Mouse (Mus musculus): ENCODE measurements around the gene Iqca.

Iqca gene

GRCm38 (mm10) chr1:90153099-90153744 is at the start of gene Iqca:
Gene Iqca, minus strand, starts transcription at chr1:90153401.
- DNase-seq (ENCODE audit: low spot score in 2 of 2), result peak; percentile 57 to 61

GRCm38 (mm10) chr1:90202207-90202978 is 49.2 kb upstream of the Iqca start:
- DNase-seq (ENCODE audit: low spot score in 2 of 2), result peak; percentile 35 to 37

GRCm38 (mm10) chr1:90201655-90202054 is 48.5 kb upstream of the Iqca start:
- no peak for DNase-seq (ENCODE audit: low spot score in 2 of 2)

- DNase-seq (ENCODE audit: low spot score in 2 of 2), result no peak
Measured at GRCm38 (mm10) chr1:90201246-90201645, 48.0 kb upstream of the Iqca start.

- no peak for DNase-seq (ENCODE audit: low spot score in 2 of 2)
Measured at GRCm38 (mm10) chr1:90189046-90189445, 35.8 kb upstream of the Iqca start.

GRCm38 (mm10) chr1:90186874-90187273 is 33.7 kb upstream of the Iqca start:
- DNase-seq (ENCODE audit: low spot score in 2 of 2), result no peak

- no peak for DNase-seq (ENCODE audit: low spot score in 2 of 2)
Measured at GRCm38 (mm10) chr1:90186173-90186572, 33.0 kb upstream of the Iqca start.

- DNase-seq (ENCODE audit: low spot score in 2 of 2), result no peak
Measured at GRCm38 (mm10) chr1:90183602-90184001, 30.4 kb upstream of the Iqca start.

- no peak for DNase-seq (ENCODE audit: low spot score in 2 of 2)
Measured at GRCm38 (mm10) chr1:90182521-90182920, 29.3 kb upstream of the Iqca start.

- no peak for DNase-seq (ENCODE audit: low spot score in 2 of 2)
Measured at GRCm38 (mm10) chr1:90180966-90181699, 27.9 kb upstream of the Iqca start.

GRCm38 (mm10) chr1:90180479-90180878 is 27.3 kb upstream of the Iqca start:
- no peak for DNase-seq (ENCODE audit: low spot score in 2 of 2)

GRCm38 (mm10) chr1:90177978-90178377 is 24.8 kb upstream of the Iqca start:
- no peak for DNase-seq (ENCODE audit: low spot score in 2 of 2)

GRCm38 (mm10) chr1:90177565-90177964 is 24.4 kb upstream of the Iqca start:
- no peak for DNase-seq (ENCODE audit: low spot score in 2 of 2)

GRCm38 (mm10) chr1:90176223-90176622 is 23.0 kb upstream of the Iqca start:
- DNase-seq (ENCODE audit: low spot score in 2 of 2), result no peak

- DNase-seq (ENCODE audit: low spot score in 2 of 2), result no peak
Measured at GRCm38 (mm10) chr1:90174338-90174737, 21.1 kb upstream of the Iqca start.

- DNase-seq (ENCODE audit: low spot score in 2 of 2), result no peak
Measured at GRCm38 (mm10) chr1:90164319-90164718, 11.1 kb upstream of the Iqca start.

GRCm38 (mm10) chr1:90163161-90163560 is 10.0 kb upstream of the Iqca start:
- DNase-seq (ENCODE audit: low spot score in 2 of 2), result no peak

- no peak for DNase-seq (ENCODE audit: low spot score in 2 of 2)
Measured at GRCm38 (mm10) chr1:90162379-90162857, 9.2 kb upstream of the Iqca start.

GRCm38 (mm10) chr1:90161623-90162022 is 8.4 kb upstream of the Iqca start:
- DNase-seq (ENCODE audit: low spot score in 2 of 2), result no peak

GRCm38 (mm10) chr1:90159927-90160326 is 6.7 kb upstream of the Iqca start:
- DNase-seq (ENCODE audit: low spot score in 2 of 2), result no peak

- no peak for DNase-seq (ENCODE audit: low spot score in 2 of 2)
Measured at GRCm38 (mm10) chr1:90156589-90156988, 3.4 kb upstream of the Iqca start.

- no peak for DNase-seq (ENCODE audit: low spot score in 2 of 2)
Measured at GRCm38 (mm10) chr1:90153787-90154186, 586 bp upstream of the Iqca start.
